Mouse (Mus musculus) heart, postnatal 4 days (tissue): Measurements from ENCODE around the gene Dynll1. TPM values are rescaled to one million over a fixed set of nuclear protein-coding genes. Genes with fewer than 3 reads are reported as not detected.

Experiments used
- DNase-seq: peaks from one replicate; pipeline ENCODE4 v3.0.0; 2021
- total RNA-seq, 2 experiments: library from RNA; stranded (reverse); gene quantifications; 2 replicates each; pipeline ENCODE4 v1.2.3; 2021

The Dynll1 gene
- total RNA-seq, 2 experiments from 2014 or later = 318 to 355 TPM

DNA sequence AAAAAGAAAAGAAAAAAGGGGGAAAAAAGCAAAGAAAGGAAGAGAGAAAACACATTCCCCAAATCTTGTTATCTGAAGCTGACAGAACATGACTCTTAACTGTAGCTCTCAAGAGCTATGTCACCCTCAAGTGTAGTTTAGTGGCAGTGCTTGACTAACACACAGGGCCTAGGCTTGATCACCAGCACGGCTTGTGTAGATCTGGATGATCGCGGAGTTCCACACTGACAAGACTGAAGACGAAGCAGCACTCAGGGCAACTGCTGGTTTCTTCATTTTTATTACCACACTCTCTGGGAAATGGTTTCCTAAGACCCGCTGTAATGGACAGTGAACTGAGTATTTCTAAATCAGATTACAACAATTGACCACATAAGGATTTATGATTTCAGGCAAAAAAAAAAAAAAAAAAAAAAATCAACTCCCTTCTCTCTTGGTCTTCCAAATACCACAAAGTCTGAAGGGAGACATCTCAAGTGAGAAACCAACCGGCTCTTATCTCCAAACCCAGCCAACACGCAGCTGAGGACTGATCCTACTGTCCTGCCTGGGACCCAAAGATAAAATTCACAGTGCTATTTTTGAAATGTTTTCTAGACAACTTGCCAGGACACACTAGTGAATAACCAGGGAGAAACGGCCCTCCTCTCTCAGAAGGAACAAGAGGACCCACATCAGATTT lies 33.9 kb downstream of the Dynll1 start:
- no peak for DNase-seq

DNA sequence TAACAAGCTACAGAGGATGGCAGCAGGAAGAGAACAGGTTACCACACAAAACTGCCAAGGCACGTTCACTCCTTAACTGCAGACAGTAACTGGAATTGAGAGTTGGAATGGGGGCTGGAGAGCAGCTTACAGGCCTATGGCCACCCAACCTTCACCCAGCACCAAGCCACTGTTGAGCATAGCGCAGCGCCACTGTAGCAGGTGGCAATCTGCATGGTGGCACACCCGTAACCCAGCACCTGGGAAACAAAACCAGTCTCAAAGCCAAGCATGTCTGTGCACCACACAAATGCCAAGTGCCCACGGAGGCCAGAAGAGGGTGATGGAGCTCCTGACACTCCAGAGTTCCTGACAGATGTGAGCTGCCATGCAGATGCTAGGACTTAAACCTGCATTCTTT lies 34.5 kb downstream of the Dynll1 start:
- DNase-seq = no peak

DNA sequence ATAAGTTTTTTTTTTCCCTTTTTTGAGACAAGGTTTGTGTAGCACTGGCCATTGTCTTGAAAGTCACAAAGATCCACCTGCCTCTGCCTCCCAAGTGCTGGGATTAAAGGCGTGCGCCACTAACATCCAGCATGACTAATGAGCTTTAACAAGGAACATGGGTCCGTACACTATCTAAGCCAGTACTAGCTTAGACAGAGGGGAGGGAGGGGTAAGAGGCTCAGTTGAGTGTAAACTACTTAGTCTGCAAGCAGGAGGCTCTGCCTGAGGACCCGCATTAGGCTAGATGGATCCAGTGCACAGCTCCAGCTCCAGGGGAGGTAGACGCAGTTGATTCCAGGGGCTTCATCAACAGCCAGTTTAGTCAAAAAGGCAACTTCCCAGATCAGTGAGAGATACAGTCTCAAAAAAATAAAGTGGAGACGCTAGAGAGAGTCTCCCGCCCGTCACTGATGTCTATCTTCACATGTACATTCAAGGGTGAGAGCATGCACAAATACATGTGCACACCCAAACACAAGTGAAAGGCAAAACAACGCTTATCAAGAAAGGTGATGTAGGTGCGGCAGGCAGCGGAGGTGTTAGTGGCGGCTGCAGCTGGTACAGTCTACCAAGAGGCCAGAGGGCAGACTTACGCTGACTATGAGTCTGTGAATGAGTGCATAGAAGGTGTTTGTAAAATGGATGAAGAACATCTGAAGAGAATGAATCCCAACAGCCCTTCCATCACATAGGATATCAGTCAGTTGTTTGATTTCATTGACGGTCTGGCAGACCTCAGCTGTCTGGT lies 38.1 kb downstream of the Dynll1 start:
- DNase-seq = no peak

DNA sequence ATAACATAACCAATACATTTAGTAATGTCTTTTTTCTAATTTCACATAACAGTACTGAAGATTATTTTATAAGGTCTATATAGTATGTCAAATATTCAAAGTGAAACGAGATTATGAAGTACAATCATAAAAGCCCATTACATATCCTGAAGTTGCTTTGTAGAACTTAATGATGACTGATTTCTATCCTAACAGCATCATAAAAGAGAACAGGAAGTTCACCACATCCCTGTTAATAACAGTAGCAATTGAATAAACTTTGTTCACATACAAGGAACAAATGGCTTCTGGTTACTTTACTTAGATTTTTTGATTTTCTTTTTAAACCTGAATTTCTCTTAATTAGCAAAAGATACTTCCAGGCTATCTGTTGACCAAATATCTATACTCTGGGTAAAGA lies 38.9 kb downstream of the Dynll1 start:
- DNase-seq = no peak

DNA sequence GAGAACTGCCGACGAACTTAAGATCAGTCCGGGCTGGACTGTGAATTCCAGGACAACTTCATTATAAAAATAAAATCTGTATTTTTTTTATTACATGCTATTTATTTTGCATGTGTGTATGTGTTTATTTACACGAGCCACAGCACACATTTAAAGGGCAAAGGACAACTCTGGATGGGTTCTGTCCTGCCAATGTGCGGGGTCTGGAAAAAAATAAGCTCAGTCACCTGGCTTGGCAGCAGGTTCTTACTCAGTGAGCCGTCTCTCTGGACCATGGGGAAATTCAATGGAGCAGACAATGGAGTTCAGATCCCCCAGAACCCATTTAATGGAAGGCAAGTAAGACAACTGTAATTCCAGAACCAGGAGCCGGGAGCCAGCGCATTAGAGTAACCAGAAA lies 39.7 kb downstream of the Dynll1 start:
- DNase-seq = no peak

DNA sequence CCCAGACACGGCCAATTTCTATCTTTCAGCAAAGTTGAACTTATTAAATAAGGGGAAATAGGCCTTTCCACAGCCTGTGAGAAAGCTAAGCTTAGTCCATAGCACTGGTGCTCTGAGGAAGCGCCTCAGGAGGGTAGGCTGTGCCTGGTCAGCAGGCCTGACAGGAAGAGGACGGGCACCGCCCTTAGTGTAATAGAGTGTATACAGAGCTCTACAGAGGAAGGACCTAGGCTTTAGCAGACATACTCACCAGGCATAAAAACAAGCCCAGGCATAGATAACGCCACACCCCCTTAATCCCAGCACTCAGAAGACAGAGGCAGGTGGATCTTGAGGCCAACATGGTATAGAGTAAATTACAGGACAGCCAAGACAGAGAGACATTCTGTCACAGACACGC lies 40.4 kb downstream of the Dynll1 start:
- no peak for DNase-seq

DNA sequence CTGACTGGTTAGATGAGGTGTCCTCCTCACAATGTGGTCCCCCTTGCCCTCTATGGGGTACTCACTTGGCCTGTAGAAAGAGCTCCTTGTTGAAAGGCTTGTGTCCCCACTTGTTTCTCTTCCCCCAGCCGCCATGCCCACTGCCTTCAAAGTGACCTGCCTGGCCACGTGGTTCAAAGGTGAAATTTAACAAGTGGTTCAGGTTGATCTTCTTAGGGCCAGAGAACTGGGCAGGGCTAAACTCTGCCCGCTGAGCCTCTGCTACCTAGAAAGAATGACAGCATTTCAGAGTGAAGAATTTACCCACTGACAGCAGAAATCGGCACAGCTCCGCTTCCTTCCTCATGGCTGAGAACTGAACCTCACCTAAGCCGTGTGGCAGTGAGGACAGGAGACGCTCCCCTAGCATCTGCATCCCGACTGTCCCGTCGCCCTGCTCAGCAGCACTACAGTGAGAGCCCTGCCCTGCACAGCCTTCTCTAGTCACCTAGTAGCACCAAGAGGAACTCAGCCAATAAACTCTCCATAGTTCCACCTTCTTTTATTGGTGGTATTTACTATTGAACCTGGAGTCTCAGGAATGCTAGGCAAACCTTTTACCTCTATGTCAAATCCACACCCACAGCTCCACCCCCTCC lies 43.8 kb downstream of the Dynll1 start:
- DNase-seq = no peak

DNA sequence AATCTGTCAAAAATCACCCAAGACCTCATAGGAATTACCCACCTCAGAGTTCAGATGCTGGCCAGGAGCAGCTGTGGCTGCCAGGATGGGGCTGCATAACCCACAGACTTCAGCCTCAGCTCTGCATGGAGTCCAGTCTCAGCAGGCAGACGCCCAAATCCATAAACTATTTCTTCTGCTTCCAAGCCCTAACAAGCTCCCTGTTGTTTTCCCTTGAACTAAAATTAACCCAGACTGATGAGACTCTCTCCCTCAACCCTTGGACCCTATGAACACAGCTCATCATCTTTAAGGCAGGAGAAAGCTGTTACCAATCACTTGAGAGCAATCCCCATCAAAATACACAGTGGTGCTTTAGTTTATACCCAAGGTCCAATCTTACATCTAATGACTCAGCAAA lies 45.3 kb downstream of the Dynll1 start:
- no peak for DNase-seq

Other genes with a start within 250 kb of the Dynll1 start
- not detected for gene Gm10401, start 202.7 kb downstream of the Dynll1 start, total RNA-seq
- 100 to 1,000 TPM; 153 to 165 TPM for gene Acads, start 181.7 kb downstream of the Dynll1 start, total RNA-seq
- 10 to 100 TPM; 21.7 to 25.9 TPM for gene Unc119b, start 166.0 kb downstream of the Dynll1 start, total RNA-seq
- 100 to 1,000 TPM; 104 to 111 TPM for gene Mlec, start 142.8 kb downstream of the Dynll1 start, total RNA-seq
- gene Cabp1, start 106.6 kb downstream of the Dynll1 start, total RNA-seq = 1 to 10 TPM; 5.5 to 6.6 TPM
- gene Pop5, start 65.2 kb downstream of the Dynll1 start, total RNA-seq = 10 to 100 TPM; 21.1 to 26.1 TPM
- gene Rnf10, start 28.1 kb downstream of the Dynll1 start, total RNA-seq = 100 to 1,000 TPM; 277 to 284 TPM
- 100 to 1,000 TPM; 113 to 117 TPM for gene Coq5, start 21.3 kb downstream of the Dynll1 start, total RNA-seq
- gene Srsf9, start 26.2 kb upstream of the Dynll1 start, total RNA-seq = 10 to 100 TPM; 39.1 to 42.4 TPM
- 10 to 100 TPM; 17.3 to 19.3 TPM for gene Gatc, start 40.2 kb upstream of the Dynll1 start, total RNA-seq
- 10 to 100 TPM; 23.4 to 26.8 TPM for gene Triap1, start 40.2 kb upstream of the Dynll1 start, total RNA-seq
- 100 to 1,000 TPM; 619 to 662 TPM for gene Cox6a1, start 48.0 kb upstream of the Dynll1 start, total RNA-seq
- 1 to 10 TPM; 6.2 to 7.7 TPM for gene Msi1, start 128.6 kb upstream of the Dynll1 start, total RNA-seq
- not detected for gene Pla2g1b, start 165.3 kb upstream of the Dynll1 start, total RNA-seq
- gene Sirt4, start 183.7 kb upstream of the Dynll1 start, total RNA-seq = 10 to 100 TPM; 10.5 to 12.7 TPM
- gene Pxn, start 205.7 kb upstream of the Dynll1 start, total RNA-seq = 10 to 100 TPM; 62.9 to 66.0 TPM